Mouse (Mus musculus) heart, adult 2 months (tissue): ENCODE data around the gene Ralbp1.

Experiments
- CTCF ChIP-seq: fragments of 200-600 bp; IDR thresholded peaks from 2 replicates; pipeline ENCODE4 v1.8.1; 2022; ENCODE audit warnings: antibody characterized with exemption, mild to moderate bottlenecking, moderate library complexity
- EP300 ChIP-seq: fragments of 200-500 bp; IDR thresholded peaks from 2 replicates; pipeline ENCODE4 v1.6.1; 2011; ENCODE audit warnings: low read depth, low read length, control low read depth; ENCODE audit not compliant: insufficient read depth
- POLR2A ChIP-seq: fragments of 200-500 bp; IDR thresholded peaks from 2 replicates; pipeline ENCODE4 v1.6.1; 2011; ENCODE audit warnings: mild to moderate bottlenecking, low read depth, low read length, control low read depth; ENCODE audit not compliant: insufficient read depth

DNA sequence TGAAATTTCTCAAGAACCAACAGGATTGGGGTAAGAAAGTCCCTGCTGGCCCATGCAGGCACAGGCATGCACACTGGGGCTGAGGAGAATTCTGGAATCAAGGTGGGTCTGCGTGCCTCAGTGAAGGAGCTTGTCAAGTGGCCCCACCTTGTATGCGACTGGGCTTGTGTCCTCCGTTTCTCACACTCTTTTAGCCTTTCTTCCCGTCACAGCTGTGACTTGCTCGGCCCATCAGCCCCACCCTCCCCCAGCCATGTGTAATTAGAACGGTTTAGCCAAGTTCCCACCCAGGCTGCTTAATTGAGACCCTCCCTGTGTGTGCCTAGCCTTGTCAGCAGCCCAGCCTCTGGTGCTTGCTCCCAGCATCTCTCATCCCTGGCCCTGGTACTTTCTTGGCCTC is 28.5 kb upstream of the Ralbp1 start:
- TF ChIP-seq EP300, result no peak
- TF ChIP-seq CTCF, result no peak
- no peak for TF ChIP-seq POLR2A
